Mouse (Mus musculus): Measurements from ENCODE around the gene Cbx2. TPM values are rescaled to one million over a fixed set of nuclear protein-coding genes. Genes with fewer than 3 reads are reported as not detected.

Gene Cbx2
- polyA plus RNA-seq, 1 experiment = 2.1 TPM

GRCm38 (mm10) chr11:118982593-118983113 lies 40.1 kb upstream of the Cbx2 start:
- peaks cover 6% of the 10 kb centered on the region; the same call in 1 of the 2 replicates for H3K4me1 ChIP-seq (ENCODE audit: control insufficient read depth, insufficient read depth, insufficient read length)
- no peak for DNase-seq (ENCODE audit: low read depth in 1 of 2, low spot score in 2 of 2)
- no peak for TF ChIP-seq POLR2A (IDR thresholded peaks at IDR 0.05; ENCODE audit: low read depth, low read length)
- no peak for TF ChIP-seq CTCF (IDR thresholded peaks at IDR 0.05; ENCODE audit: extremely low read depth, insufficient read depth, insufficient read length, insufficient replicate concordance)
- H3K36me3 ChIP-seq (ENCODE audit: control insufficient read depth, insufficient read depth, low read length) = no peaks in the 10 kb centered on the region
- WGBS = 85% methylated on average over 12 of the region's 12 CpGs
- 0 out of 2 replicates have a peak, but pooled peaks cover 1% of the 10 kb centered on the region for H3K27me3 ChIP-seq (ENCODE audit: control insufficient read depth, insufficient read depth, low read length)
- H3K4me3 ChIP-seq (ENCODE audit: extremely low read depth, insufficient read depth, insufficient read length) = no peak overlapping the region
- H3K27ac ChIP-seq (ENCODE audit: insufficient read depth, low read length) = no peak overlapping the region

- peaks cover 4% of the 10 kb centered on the region; the same call in 1 of the 2 replicates for H3K4me1 ChIP-seq (ENCODE audit: control insufficient read depth, insufficient read depth, insufficient read length)
- peaks cover 1% of the 10 kb centered on the region; the same call in 1 of the 2 replicates for H3K27me3 ChIP-seq (ENCODE audit: control insufficient read depth, insufficient read depth, low read length)
- TF ChIP-seq CTCF (IDR thresholded peaks at IDR 0.05; ENCODE audit: extremely low read depth, insufficient read depth, insufficient read length, insufficient replicate concordance) = no peak
- no peak for TF ChIP-seq POLR2A (IDR thresholded peaks at IDR 0.05; ENCODE audit: low read depth, low read length)
- H3K4me3 ChIP-seq (ENCODE audit: extremely low read depth, insufficient read depth, insufficient read length) = no peak overlapping the region
- no peak overlapping the region for H3K27ac ChIP-seq (ENCODE audit: insufficient read depth, low read length)
- DNase-seq (ENCODE audit: low read depth in 1 of 2, low spot score in 2 of 2) = no peak
- no peaks in the 10 kb centered on the region for H3K36me3 ChIP-seq (ENCODE audit: control insufficient read depth, insufficient read depth, low read length)
- 71% methylated on average over 5 of the region's 5 CpGs for WGBS
Measured at GRCm38 (mm10) chr11:118985571-118985970, 37.2 kb upstream of the Cbx2 start.

GRCm38 (mm10) chr11:118987999-118988398 lies 34.8 kb upstream of the Cbx2 start, which contains the start of gene Enpp7:
TSS of gene Enpp7 (plus strand) at chr11:118988188.
- Histone ChIP-seq H3K36me3 (ENCODE audit: control insufficient read depth, insufficient read depth, low read length) (no peaks in the 10 kb centered on the region), H3K27ac (ENCODE audit: insufficient read depth, low read length) (no peak within 1 kb of the TSS), H3K4me1 (ENCODE audit: control insufficient read depth, insufficient read depth, insufficient read length) (peaks cover 7% of the 10 kb centered on the region; the same call in 1 of the 2 replicates), H3K27me3 (ENCODE audit: control insufficient read depth, insufficient read depth, low read length) (peaks cover 1% of the 10 kb centered on the region; the same call in 1 of the 2 replicates), H3K4me3 (ENCODE audit: extremely low read depth, insufficient read depth, insufficient read length) (no peak within 1 kb of the TSS)
- 86% methylated on average over 10 of the region's 10 CpGs for WGBS
- no peak for TF ChIP-seq CTCF (IDR thresholded peaks at IDR 0.05; ENCODE audit: extremely low read depth, insufficient read depth, insufficient read length, insufficient replicate concordance)
- TF ChIP-seq POLR2A (IDR thresholded peaks at IDR 0.05; ENCODE audit: low read depth, low read length) = no peak
- DNase-seq (ENCODE audit: low read depth in 1 of 2, low spot score in 2 of 2) = no peak

DNA sequence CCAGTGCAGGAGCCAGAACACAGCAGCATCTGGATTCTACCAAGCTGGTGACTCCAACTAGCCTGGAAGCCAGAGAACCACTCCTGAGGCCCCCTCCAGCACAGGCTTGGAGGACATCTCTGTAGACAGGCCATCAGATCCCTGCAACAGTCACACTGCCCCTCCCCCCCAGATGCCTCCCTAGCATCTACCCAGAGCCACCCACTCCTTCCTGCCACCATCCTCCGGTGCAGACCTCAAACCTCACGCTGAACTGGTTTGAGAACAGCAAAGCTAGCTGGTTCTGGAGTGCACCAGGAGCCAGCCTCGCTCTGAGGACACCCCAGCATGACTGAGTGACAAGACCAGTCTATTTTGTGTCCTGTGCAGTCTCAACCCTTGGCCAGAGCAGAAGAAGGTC lies 30.0 kb upstream of the Cbx2 start:
- no peaks in the 10 kb centered on the region for H3K36me3 ChIP-seq (ENCODE audit: control insufficient read depth, insufficient read depth, low read length)
- DNase-seq (ENCODE audit: low read depth in 1 of 2, low spot score in 2 of 2) = peak in 1 of 2 experiments; percentile 55
- TF ChIP-seq POLR2A (IDR thresholded peaks at IDR 0.05; ENCODE audit: low read depth, low read length) = no peak
- no peak for TF ChIP-seq CTCF (IDR thresholded peaks at IDR 0.05; ENCODE audit: extremely low read depth, insufficient read depth, insufficient read length, insufficient replicate concordance)
- H3K4me1 ChIP-seq (ENCODE audit: control insufficient read depth, insufficient read depth, insufficient read length) = peaks cover 8% of the 10 kb centered on the region; the same call in 1 of the 2 replicates
- WGBS = 4% methylated on average over 3 of the region's 3 CpGs
- no peak overlapping the region for H3K4me3 ChIP-seq (ENCODE audit: extremely low read depth, insufficient read depth, insufficient read length)
- peak overlapping the region; percentile 31; the same call in 1 of the 2 replicates for H3K27ac ChIP-seq (ENCODE audit: insufficient read depth, low read length)
- no peaks in the 10 kb centered on the region; the same call in 1 of the 2 replicates for H3K27me3 ChIP-seq (ENCODE audit: control insufficient read depth, insufficient read depth, low read length)

DNA sequence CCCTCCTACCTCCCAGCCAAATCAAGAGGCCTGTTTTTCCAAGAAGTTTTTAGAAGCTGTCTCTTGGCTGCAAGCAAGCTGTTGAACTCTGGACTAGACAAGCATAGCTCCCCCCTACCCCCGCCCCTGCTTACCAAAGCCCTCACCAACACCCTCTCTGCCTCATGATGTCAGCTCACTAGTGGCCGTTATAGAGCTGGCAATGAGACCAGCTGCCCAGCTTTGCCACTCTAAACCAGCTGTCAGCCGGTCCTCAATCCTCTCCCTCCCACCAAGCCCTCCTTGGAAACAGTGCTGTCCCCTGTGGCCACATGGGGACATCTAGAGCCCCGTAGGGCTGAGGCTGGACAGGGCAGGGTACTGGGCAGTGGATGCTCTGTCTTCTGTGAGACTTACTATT lies 27.3 kb upstream of the Cbx2 start:
- no peak for DNase-seq (ENCODE audit: low read depth in 1 of 2, low spot score in 2 of 2)
- no peaks in the 10 kb centered on the region; the same call in 1 of the 2 replicates for H3K27me3 ChIP-seq (ENCODE audit: control insufficient read depth, insufficient read depth, low read length)
- H3K4me3 ChIP-seq (ENCODE audit: extremely low read depth, insufficient read depth, insufficient read length) = no peak overlapping the region
- peaks cover 8% of the 10 kb centered on the region; the same call in 1 of the 2 replicates for H3K4me1 ChIP-seq (ENCODE audit: control insufficient read depth, insufficient read depth, insufficient read length)
- 90% methylated on average over 4 of the region's 4 CpGs for WGBS
- H3K27ac ChIP-seq (ENCODE audit: insufficient read depth, low read length) = no peak overlapping the region
- H3K36me3 ChIP-seq (ENCODE audit: control insufficient read depth, insufficient read depth, low read length) = no peaks in the 10 kb centered on the region
- TF ChIP-seq CTCF (IDR thresholded peaks at IDR 0.05; ENCODE audit: extremely low read depth, insufficient read depth, insufficient read length, insufficient replicate concordance) (no peak), POLR2A (IDR thresholded peaks at IDR 0.05; ENCODE audit: low read depth, low read length) (no peak)

DNA sequence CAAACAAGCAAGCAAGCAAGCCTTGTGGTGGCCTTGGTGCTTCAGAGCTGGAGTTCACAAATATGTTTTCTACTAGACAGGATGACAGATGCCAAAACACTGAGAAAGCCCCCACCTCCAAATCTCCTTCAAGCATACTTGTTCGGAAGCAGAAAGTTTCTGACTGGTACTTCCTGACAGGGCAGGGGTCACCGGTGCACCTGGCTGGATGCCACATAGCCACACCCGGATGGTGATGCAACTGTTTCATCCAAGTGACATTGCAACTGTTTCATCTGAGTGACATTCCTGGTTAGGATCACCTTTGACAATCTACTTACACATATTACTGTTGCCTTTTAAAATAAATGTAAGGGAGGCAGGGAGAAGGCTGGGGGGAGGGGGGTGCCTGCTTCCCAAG lies 25.6 kb upstream of the Cbx2 start:
- Histone ChIP-seq H3K27me3 (ENCODE audit: control insufficient read depth, insufficient read depth, low read length) (no peaks in the 10 kb centered on the region; the same call in 1 of the 2 replicates), H3K27ac (ENCODE audit: insufficient read depth, low read length) (no peak overlapping the region), H3K4me1 (ENCODE audit: control insufficient read depth, insufficient read depth, insufficient read length) (peaks cover 8% of the 10 kb centered on the region; the same call in 1 of the 2 replicates), H3K36me3 (ENCODE audit: control insufficient read depth, insufficient read depth, low read length) (no peaks in the 10 kb centered on the region), H3K4me3 (ENCODE audit: extremely low read depth, insufficient read depth, insufficient read length) (no peak overlapping the region)
- no peak for DNase-seq (ENCODE audit: low read depth in 1 of 2, low spot score in 2 of 2)
- TF ChIP-seq POLR2A (IDR thresholded peaks at IDR 0.05; ENCODE audit: low read depth, low read length) (no peak), CTCF (IDR thresholded peaks at IDR 0.05; ENCODE audit: extremely low read depth, insufficient read depth, insufficient read length, insufficient replicate concordance) (no peak)
- WGBS = 53% methylated on average over 3 of the region's 3 CpGs
